In genomic region chr3:146413992-146414391, GRCm38 (mm10) we compare ENCODE assay signal across 17 mouse cellular contexts. TPM values are rescaled to one million over a fixed set of nuclear protein-coding genes. Genes with fewer than 3 reads are reported as not detected.
A peak's percentile ranks its signal among the peaks of the same experiment; 100 is the strongest.
DNase-seq lines count a peak whose midpoint lies in the region; TF ChIP-seq lines count a peak whose summit lies in the region.
"Had no signal": no experiment of that assay in that cellular context is flagged by ENCODE, and none has a peak within 500 bp of the region (broad histone marks: within the 10 kb centered on the region; RNA-seq: fewer than 3 reads in every experiment).

No protein-coding gene starts in this region.

- TF ChIP-seq CTCF in layer of hippocampus, adult 2 months (conservative IDR thresholded peaks at IDR 0.05) = no peak

- peak overlapping the region; percentile 88 for H3K27ac ChIP-seq in layer of hippocampus, adult 2 months
- H3K27ac ChIP-seq: embryonic facial prominence, embryonic 15.5 days; forebrain, embryonic 12.5 days; limb, embryonic 10.5 days; liver, embryonic 15.5 days; neural tube, embryonic 15.5 days had no signal

- H3K4me3 ChIP-seq in layer of hippocampus, adult 2 months = no peak overlapping the region
- H3K4me3 ChIP-seq: embryonic facial prominence, embryonic 15.5 days; forebrain, embryonic 12.5 days; limb, embryonic 10.5 days; liver, embryonic 15.5 days; neural tube, embryonic 15.5 days had no signal

- peak; percentile 93 for DNase-seq in heart, adult 11 months
- DNase-seq in heart, adult 9 months (ENCODE audit: low spot score in 2 of 2) = no peak
- no peak for DNase-seq in layer of hippocampus, adult 2 months (ENCODE audit: low spot score in 2 of 2)
- DNase-seq in layer of hippocampus, postnatal 10 days (ENCODE audit: low spot score in 2 of 2) = no peak
- peak; percentile 92 for DNase-seq in cerebellum, adult 11-12 months
- peak; percentile 64 to 74 for DNase-seq in cerebellum, postnatal 36 days
- no peak for DNase-seq in thymus, postnatal 25 days
- no peak for DNase-seq in lung, postnatal 25 days (ENCODE audit: low spot score)
- DNase-seq: B cell, adult 2 months; lung, postnatal 14 days; retina, postnatal 1 day; spleen, adult 18-20 months had no signal

RNA-seq across cellular contexts. Expression of gene Ssx2ip, which starts 9.6 kb away (rescaled TPM):
- total RNA-seq in layer of hippocampus, adult 2 months (2021) = 100 to 1,000 TPM in 1 of 2 experiments, 10 to 100 TPM in 1; 99.7 to 107 TPM
- 100 to 1,000 TPM; 191 to 199 TPM for total RNA-seq in layer of hippocampus, postnatal 10 days (2021)

RNA-seq across cellular contexts. Expression of gene Ctbs, which starts 35.6 kb away (rescaled TPM):
- 1 to 10 TPM; 9.0 to 9.1 TPM for total RNA-seq in layer of hippocampus, adult 2 months (2021)
- 1 to 10 TPM; 6.7 to 8.2 TPM for total RNA-seq in layer of hippocampus, postnatal 10 days (2021)

Comparison
In these comparisons a context has a peak if more than half of its experiments do, and no peak if none do; other contexts are left out.
1. DNase-seq: peak in heart, adult 11 months (single experiment), cerebellum, adult 11-12 months (single experiment) and cerebellum, postnatal 36 days (2 of 2); none in heart, adult 9 months (0 of 2), layer of hippocampus, adult 2 months (0 of 2), layer of hippocampus, postnatal 10 days (0 of 2), thymus, postnatal 25 days (single experiment) and lung, postnatal 25 days (single experiment).